Mouse (Mus musculus): ENCODE data around the gene Plekha3. TPM values are rescaled to one million over a fixed set of nuclear protein-coding genes. Genes with fewer than 3 reads are reported as not detected.

Plekha3 gene
- polyA plus RNA-seq, 1 experiment = 18.7 TPM

- DNase-seq (ENCODE audit: low read depth) = peak; percentile 20
- no peak for TF ChIP-seq CTCF (IDR thresholded peaks at IDR 0.05; ENCODE audit: borderline replicate concordance, extremely low read depth, insufficient read depth, insufficient read length)
- no peak for TF ChIP-seq POLR2A (IDR thresholded peaks at IDR 0.05; ENCODE audit: borderline replicate concordance, extremely low read depth, insufficient read depth, insufficient read length, poor library complexity, severe bottlenecking)
Observed at GRCm38 (mm10) chr2:76676401-76677226, 1.5 kb downstream of the Plekha3 start.

GRCm38 (mm10) chr2:76682301-76682700 is 7.2 kb downstream of the Plekha3 start:
- DNase-seq (ENCODE audit: low read depth) = no peak
- TF ChIP-seq POLR2A (IDR thresholded peaks at IDR 0.05; ENCODE audit: borderline replicate concordance, extremely low read depth, insufficient read depth, insufficient read length, poor library complexity, severe bottlenecking) = no peak
- TF ChIP-seq CTCF (IDR thresholded peaks at IDR 0.05; ENCODE audit: borderline replicate concordance, extremely low read depth, insufficient read depth, insufficient read length) = no peak

DNA sequence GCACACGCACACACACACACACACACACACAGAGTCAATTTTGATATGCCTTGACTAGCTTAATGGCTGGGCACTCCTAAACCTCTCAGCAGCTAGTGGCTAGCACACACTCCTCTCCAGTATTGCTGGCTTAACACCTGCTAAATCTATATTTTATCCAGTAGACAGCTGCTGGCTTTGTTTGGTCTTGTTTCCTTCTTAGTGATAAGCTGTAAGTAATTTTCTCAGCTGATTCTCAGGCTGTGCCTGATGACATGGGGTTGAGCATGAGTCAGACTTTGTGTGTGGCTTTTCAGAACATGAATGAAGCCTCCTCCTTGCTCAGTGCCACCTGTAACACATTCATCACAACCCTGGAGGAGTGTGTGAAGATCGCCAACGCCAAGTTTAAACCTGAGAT is 11.9 kb downstream of the Plekha3 start:
- DNase-seq (ENCODE audit: low read depth) = no peak
- TF ChIP-seq POLR2A (IDR thresholded peaks at IDR 0.05; ENCODE audit: borderline replicate concordance, extremely low read depth, insufficient read depth, insufficient read length, poor library complexity, severe bottlenecking) (no peak), CTCF (IDR thresholded peaks at IDR 0.05; ENCODE audit: borderline replicate concordance, extremely low read depth, insufficient read depth, insufficient read length) (no peak)

GRCm38 (mm10) chr2:76687608-76688007 is 12.5 kb downstream of the Plekha3 start:
- TF ChIP-seq CTCF (IDR thresholded peaks at IDR 0.05; ENCODE audit: borderline replicate concordance, extremely low read depth, insufficient read depth, insufficient read length) = no peak
- no peak for TF ChIP-seq POLR2A (IDR thresholded peaks at IDR 0.05; ENCODE audit: borderline replicate concordance, extremely low read depth, insufficient read depth, insufficient read length, poor library complexity, severe bottlenecking)
- no peak for DNase-seq (ENCODE audit: low read depth)

- TF ChIP-seq CTCF (IDR thresholded peaks at IDR 0.05; ENCODE audit: borderline replicate concordance, extremely low read depth, insufficient read depth, insufficient read length) = no peak
- TF ChIP-seq POLR2A (IDR thresholded peaks at IDR 0.05; ENCODE audit: borderline replicate concordance, extremely low read depth, insufficient read depth, insufficient read length, poor library complexity, severe bottlenecking) = no peak
- no peak for DNase-seq (ENCODE audit: low read depth)
Observed at GRCm38 (mm10) chr2:76688162-76688561, 13.1 kb downstream of the Plekha3 start.

- TF ChIP-seq CTCF (IDR thresholded peaks at IDR 0.05; ENCODE audit: borderline replicate concordance, extremely low read depth, insufficient read depth, insufficient read length) = no peak
- TF ChIP-seq POLR2A (IDR thresholded peaks at IDR 0.05; ENCODE audit: borderline replicate concordance, extremely low read depth, insufficient read depth, insufficient read length, poor library complexity, severe bottlenecking) = no peak
- DNase-seq (ENCODE audit: low read depth) = no peak
Observed at GRCm38 (mm10) chr2:76690436-76691204, 15.5 kb downstream of the Plekha3 start.

DNA sequence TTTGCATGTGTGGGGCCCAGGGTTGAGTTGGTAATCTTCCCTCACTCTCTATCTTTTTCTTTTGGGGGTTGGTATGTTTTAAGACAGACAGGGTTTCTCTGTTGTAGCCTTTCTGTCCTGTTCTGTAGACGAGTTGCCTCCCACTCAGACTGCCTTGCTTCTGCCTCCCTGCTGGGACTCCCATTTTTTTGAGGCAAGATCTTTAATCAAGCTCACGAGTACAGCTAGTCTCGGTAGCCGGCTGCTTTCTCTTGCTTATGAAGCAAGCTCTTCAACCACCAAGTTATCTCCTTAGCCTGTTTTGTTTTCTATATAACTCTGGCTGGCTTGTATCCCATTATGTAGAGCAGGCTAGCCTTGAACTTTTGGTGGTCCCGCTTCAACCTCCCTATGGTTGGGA is 18.7 kb downstream of the Plekha3 start:
- no peak for DNase-seq (ENCODE audit: low read depth)
- TF ChIP-seq POLR2A (IDR thresholded peaks at IDR 0.05; ENCODE audit: borderline replicate concordance, extremely low read depth, insufficient read depth, insufficient read length, poor library complexity, severe bottlenecking) (no peak), CTCF (IDR thresholded peaks at IDR 0.05; ENCODE audit: borderline replicate concordance, extremely low read depth, insufficient read depth, insufficient read length) (no peak)

- no peak for DNase-seq (ENCODE audit: low read depth)
- TF ChIP-seq CTCF (IDR thresholded peaks at IDR 0.05; ENCODE audit: borderline replicate concordance, extremely low read depth, insufficient read depth, insufficient read length) = no peak
- TF ChIP-seq POLR2A (IDR thresholded peaks at IDR 0.05; ENCODE audit: borderline replicate concordance, extremely low read depth, insufficient read depth, insufficient read length, poor library complexity, severe bottlenecking) = no peak
Observed at GRCm38 (mm10) chr2:76695290-76695689, 20.2 kb downstream of the Plekha3 start.

DNA sequence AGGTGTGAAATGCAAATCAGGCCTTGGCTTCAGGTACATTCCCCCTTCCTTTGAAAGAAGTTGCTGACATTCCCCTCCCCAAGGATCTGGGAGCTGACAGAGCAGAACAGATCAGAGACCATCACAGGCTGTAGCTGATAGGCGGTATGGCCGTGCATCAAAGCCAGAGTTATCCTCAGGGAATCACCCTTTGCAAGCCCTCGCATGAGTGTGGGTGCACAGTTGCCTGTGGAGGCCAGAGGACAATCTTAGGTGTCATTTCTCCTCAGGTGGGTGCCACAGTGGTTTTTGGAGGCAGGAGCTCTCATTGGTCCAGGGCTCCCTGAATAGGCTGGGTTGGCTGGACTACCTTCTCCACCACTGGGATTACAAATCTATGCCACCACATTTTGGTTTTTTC is 27.1 kb downstream of the Plekha3 start:
- DNase-seq (ENCODE audit: low read depth) = no peak
- TF ChIP-seq CTCF (IDR thresholded peaks at IDR 0.05; ENCODE audit: borderline replicate concordance, extremely low read depth, insufficient read depth, insufficient read length) (no peak), POLR2A (IDR thresholded peaks at IDR 0.05; ENCODE audit: borderline replicate concordance, extremely low read depth, insufficient read depth, insufficient read length, poor library complexity, severe bottlenecking) (no peak)

DNA sequence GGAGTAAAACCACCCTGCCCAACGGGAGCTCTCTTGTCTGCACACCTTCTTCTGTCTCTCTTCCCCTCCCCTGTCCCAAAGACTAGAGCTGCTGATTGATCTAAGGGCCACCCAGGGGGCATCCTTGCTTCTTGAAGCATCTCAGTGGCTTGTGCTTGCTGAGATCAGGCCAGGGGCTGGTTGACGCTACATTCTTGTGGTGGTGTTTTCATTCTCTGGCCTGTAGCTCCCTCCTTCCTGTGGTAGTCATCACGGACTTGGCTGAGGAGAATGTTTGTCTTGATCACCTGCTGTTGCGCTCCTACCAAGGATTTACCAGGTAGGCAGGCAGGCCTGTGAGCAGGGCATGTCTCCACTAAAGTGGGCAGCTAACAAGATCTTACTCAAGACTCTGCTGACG is 27.7 kb downstream of the Plekha3 start:
- no peak for DNase-seq (ENCODE audit: low read depth)
- TF ChIP-seq POLR2A (IDR thresholded peaks at IDR 0.05; ENCODE audit: borderline replicate concordance, extremely low read depth, insufficient read depth, insufficient read length, poor library complexity, severe bottlenecking) = no peak
- no peak for TF ChIP-seq CTCF (IDR thresholded peaks at IDR 0.05; ENCODE audit: borderline replicate concordance, extremely low read depth, insufficient read depth, insufficient read length)

DNA sequence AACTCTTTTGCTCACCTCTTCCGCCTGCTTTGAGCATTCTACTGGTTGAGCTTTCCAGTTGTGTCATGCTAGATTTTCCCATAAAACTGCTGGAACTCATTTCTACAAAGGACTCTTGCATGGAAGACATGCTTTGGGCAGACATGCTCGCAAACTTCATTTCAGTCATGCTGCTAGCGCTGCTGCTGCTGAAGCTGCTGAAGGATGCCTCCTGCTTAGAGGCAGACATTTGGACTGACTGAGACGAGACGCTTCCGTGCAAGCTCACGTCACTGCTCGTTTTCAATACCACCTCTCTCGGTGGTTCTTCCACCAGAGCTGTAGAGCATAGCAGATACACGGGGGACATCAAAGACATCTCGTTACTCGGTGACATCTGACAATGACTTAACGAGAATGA is 30.6 kb downstream of the Plekha3 start:
- no peak for DNase-seq (ENCODE audit: low read depth)
- no peak for TF ChIP-seq POLR2A (IDR thresholded peaks at IDR 0.05; ENCODE audit: borderline replicate concordance, extremely low read depth, insufficient read depth, insufficient read length, poor library complexity, severe bottlenecking)
- no peak for TF ChIP-seq CTCF (IDR thresholded peaks at IDR 0.05; ENCODE audit: borderline replicate concordance, extremely low read depth, insufficient read depth, insufficient read length)

Measured in brain, embryonic 14.5 days (tissue).